Mouse (Mus musculus) urinary bladder, postnatal 25 days (tissue): ENCODE data around the gene Gca.

Experiments used
- DNase-seq: peaks from one replicate; pipeline ENCODE4 v3.0.0; 2022; ENCODE audit warnings: low spot score

Gene Gca

GRCm38 (mm10) chr2:62664135-62664670, at the start of gene Gca:
Gca (plus strand) TSS chr2:62664285.
- DNase-seq: peak; percentile 68

GRCm38 (mm10) chr2:62618934-62619341, 45.1 kb upstream of the Gca start:
- no peak for DNase-seq

DNA sequence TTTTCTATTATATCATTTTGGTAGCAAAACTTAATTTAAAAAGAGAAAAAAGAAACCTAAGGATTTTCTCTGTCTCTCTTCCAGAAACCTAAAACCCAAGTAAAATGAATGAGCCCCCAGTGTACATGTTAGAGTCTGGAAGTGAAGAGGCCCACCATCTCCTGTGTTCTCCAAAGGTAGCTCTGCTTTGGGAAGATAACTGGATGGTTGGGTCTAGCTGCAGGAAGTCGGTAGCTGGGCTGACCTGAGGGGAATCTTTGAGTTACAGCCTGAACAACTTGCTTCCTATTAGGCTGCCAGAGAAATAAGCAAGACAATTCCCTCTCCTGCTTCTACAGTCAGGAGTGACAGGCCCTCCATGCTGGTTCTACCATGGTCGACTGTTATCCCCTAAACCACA, 44.4 kb upstream of the Gca start:
- no peak for DNase-seq

GRCm38 (mm10) chr2:62623024-62623441, 41.1 kb upstream of the Gca start:
- no peak for DNase-seq

- no peak for DNase-seq
Observed at GRCm38 (mm10) chr2:62627728-62628127, 36.4 kb upstream of the Gca start.

DNA sequence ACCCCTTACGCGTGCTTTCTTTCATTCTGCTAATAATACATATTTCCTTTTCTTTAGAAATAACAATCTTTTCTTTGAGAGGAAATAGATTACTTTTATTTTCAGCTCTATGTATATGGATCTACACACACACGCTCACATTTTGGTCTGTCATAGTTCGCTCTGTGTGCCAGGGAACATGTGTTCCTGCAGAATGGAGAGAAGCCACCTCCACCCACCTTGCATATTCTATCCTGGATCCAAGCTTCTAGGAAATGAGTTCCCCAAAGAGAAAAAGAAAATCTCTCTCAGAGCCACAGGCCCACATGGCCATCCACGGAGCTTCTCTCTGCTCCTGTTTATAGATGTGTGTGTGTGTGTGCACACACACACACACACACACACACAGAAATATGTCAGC, 35.7 kb upstream of the Gca start:
- no peak for DNase-seq

- no peak for DNase-seq
Observed at GRCm38 (mm10) chr2:62630446-62630845, 33.6 kb upstream of the Gca start.

DNA sequence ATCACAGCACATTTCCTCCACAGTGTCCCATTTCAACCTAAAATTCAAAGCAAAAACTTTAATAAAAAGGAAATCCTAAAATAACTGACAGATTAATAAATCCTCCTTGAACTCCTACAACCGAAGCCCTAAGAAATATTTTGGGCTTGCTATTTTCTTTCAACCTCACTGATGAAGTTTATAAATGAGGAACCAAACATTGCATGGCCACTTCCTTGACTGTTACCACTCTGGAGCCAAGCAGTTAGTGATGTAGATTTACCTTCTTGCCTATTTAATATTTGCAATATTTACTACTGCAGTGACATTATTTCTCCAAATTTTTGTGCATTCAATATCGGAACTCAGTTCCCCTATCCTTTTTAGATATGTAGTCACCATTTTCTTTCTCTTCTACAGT, 24.2 kb upstream of the Gca start:
- no peak for DNase-seq

- peak; percentile 45 for DNase-seq
Observed at GRCm38 (mm10) chr2:62643405-62644305, 20.4 kb upstream of the Gca start.

DNA sequence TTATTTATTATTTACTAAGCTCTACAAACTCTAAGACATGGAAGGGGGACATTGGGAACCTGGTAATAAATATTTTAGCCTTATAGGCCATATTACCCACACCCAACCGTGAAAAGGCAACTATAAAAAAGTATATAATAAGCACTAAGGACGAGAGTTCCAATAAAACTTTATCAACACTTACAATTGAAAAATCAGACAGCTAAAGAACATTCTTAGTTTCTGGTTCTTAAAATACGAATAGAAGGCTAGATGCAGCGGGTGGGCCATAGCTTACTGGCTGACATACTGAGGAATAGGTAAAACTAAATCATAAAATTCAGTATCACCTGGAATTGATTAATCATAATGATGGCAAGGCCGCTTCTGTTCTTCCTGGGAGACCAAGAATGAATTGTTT, 19.2 kb upstream of the Gca start:
- DNase-seq: no peak

GRCm38 (mm10) chr2:62645475-62645874, 18.6 kb upstream of the Gca start:
- DNase-seq: peak; percentile 4

GRCm38 (mm10) chr2:62646014-62646645, 18.0 kb upstream of the Gca start, which contains the start of gene Ifih1:
Ifih1 (minus strand) TSS chr2:62646255.
- DNase-seq: peak; percentile 50

DNA sequence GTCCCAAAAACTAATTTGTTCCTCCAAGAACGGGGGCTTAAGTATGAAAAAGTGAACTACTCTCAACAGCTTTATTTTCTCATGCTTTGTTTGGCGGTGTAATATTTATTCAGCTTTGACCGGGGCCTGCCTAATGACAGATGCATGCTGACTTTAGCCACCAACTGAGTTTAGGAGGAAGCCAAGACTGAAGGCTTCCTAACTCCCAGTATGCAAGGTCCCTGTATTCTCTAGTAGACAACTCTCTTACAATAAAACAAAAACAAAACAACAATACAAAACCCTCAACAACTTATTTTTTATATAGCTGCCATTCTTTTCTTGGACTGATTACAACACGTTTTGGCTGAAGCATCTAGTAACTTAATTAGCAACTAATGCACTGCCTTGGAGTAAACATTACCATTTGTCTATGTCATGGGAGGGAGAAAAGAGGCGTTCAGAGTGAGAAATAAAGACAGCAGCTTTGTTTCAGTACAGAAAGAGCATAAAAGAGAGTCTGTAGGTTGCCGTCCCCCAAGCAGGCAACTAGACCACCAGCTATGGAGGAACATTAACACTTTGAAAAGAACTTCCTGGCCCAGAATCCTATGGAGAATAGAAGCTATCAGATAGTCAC, 17.3 kb upstream of the Gca start:
- DNase-seq: no peak

- no peak for DNase-seq
Observed at GRCm38 (mm10) chr2:62651890-62652289, 12.2 kb upstream of the Gca start.

DNA sequence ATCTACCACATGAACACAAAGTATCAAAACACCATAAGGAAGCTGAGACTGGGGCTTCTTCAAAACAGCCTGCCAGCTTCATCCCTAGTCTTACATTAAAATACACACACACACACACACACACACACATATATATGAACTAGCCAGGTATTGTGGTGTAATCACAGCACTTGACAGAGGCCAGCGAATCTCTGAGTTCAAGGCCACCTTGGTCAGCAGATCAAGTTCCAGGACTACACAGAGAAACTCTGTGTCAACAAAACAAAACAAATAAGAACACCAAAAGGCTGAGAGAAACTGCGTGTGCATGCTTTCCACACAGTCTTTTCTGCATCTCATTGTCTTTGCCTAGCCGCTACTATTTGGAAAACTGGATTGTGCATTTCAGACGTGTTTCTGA, 11.6 kb upstream of the Gca start:
- no peak for DNase-seq

GRCm38 (mm10) chr2:62654519-62655338, 9.4 kb upstream of the Gca start:
- peak; percentile 20 for DNase-seq

DNA sequence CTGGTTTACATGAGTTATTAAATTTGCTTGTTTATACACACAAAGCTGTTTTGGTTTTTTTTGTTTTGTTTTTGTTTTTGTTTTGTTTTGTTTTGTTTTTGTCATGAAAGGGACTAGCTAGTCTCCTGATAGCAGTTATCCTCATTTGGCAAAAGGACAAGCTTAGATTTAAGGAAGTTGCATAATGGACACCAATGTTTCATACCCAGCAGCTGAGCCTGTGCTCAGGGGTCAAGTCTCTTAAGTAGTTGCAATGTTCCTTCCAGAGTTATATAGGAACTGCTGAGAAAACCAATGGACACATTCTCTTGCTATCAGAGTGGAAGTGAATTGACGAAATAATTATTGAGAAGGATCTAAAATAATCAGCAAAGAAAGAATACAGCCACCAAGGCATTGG, 8.0 kb upstream of the Gca start:
- DNase-seq: no peak

DNA sequence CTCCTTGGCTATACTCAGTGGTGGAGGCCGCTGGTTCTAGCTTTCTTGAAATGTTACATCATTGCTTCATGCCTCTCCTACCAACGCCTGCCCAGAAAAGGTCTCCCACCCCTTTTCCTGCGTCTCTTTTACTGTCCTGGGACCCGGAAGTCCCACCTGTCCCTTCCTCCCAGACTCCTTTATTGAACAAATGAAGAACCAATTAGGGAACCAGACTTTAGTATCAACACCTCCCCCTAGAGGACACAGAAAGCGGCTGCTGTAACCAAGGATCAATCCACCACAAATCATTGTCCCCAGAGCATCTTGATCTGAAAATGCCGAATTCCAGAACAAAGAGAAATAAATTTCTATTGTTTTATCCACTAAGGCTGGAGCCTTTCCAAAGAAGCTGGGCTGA, 3.5 kb upstream of the Gca start:
- no peak for DNase-seq

DNA sequence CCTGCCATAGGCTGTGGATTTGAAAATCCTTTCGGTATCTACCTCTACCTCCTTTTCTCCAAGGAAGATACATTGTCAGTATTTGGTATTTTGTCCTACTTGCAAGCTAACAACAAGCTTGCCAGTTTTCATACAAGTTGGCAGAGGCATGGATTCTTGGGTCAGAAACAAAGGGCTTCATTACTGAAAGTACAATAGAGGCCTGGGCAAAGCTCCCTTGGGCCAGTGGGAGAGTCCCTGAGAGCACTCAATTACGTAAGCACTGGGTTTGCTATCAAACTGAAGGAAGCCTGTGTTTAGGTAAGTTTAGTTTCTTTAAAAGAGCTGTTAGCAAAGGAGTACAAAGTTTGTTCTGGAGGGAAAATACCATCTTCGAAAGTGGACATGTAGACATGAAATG, 1.5 kb upstream of the Gca start:
- no peak for DNase-seq

DNA sequence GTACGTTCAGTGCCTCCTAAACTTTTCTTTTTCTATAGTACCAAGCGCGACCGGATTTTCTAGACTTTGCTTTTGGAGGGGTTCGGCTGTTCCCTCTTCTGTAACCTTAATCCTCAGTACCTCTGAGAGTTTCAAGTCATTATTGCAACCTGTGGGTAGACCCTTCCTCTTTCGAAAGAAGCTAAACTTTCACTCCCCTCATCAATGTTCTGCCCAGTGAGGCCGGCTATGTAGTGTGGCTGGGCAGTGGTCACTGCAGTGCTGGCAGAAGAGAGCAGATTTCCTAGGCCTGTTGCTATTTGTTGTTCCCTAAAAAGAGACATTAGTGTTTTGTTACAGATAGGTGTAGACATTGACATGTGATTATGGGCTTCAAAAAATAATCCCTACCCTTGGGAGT, 754 bp downstream of the Gca start:
- no peak for DNase-seq

DNA sequence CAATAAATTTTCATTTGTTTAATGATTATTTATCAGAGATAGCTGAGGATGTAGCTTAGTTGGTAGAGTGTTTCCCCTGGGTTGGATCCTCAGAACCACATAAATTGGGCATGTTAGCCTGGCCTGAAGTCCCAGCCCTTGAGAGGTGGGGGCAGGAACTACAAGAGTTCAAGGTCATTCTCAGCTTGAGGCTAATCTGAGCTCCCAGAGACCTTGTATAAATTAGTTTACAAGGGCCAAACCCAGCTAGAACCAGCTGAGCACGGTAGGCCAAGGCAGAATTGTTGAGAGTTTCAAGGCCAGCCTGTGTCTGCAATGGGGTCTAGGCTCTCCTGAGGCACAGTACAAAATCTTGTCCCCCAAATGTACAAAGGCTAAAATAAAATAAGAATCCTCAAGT, 1.5 kb downstream of the Gca start:
- DNase-seq: no peak

DNA sequence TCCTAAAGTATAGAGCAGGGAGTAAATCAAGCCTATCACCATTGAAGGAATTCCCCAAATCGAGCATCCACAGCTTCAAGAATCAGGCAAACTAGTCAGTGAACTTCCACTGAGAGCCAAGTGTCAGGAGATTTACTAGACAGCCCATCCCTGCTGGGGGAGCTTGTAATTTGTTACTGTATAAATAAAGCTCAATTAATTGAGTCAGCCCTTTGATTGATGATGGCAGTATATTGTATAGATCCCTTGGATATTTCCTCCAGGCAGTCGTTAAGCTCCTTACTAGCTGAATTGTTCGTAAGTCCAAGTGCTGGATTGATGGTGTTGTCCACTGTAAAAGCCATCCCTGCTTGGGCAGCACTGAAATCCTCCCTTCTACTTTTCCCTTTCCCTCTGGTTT, 5.8 kb downstream of the Gca start:
- DNase-seq: no peak
